ENCODE assay signal across 22 mouse cellular contexts in genomic region chr2:17769242-17769755, GRCm38 (mm10). TPM values are rescaled to one million over a fixed set of nuclear protein-coding genes. Genes with fewer than 3 reads are reported as not detected.
DNase-seq lines count a peak whose midpoint lies in the region; ATAC-seq and TF ChIP-seq lines count a peak whose summit lies in the region.
"Had no signal": no experiment of that assay in that cellular context is flagged by ENCODE, and none has a peak within 500 bp of the region (broad histone marks: within the 10 kb centered on the region; RNA-seq: fewer than 3 reads in every experiment).

No protein-coding gene starts in this region.

- H3K4me2 ChIP-seq in liver, embryonic 12.5 days, result no peak overlapping the region
- peak overlapping the region; percentile 71; the same call in 1 of the 2 replicates for H3K4me2 ChIP-seq in CH12.LX (ENCODE audit: insufficient read depth, low read depth, poor library complexity, severe bottlenecking)
- H3K4me2 ChIP-seq: embryonic facial prominence, embryonic 13.5 days; heart, embryonic 11.5 days; hindbrain, embryonic 13.5 days; intestine, embryonic 15.5 days had no signal

- no peak for ATAC-seq in liver, embryonic 12.5 days
- ATAC-seq: activated CD4-positive, CD25-positive, alpha-beta regulatory T cell, adult 4 months; CD4-positive, CD25-positive, alpha-beta regulatory T cell, adult 4 months; forebrain, embryonic 14.5 days; hindbrain, embryonic 16.5 days; intestine, embryonic 15.5 days had no signal

- no peaks in the 10 kb centered on the region for H3K27me3 ChIP-seq in liver, adult 2 months (ENCODE audit: control insufficient read depth, insufficient read depth, low read length)
- H3K27me3 ChIP-seq in liver, embryonic 12.5 days (replicated peaks), result no peaks in the 10 kb centered on the region
- no peaks in the 10 kb centered on the region for H3K27me3 ChIP-seq in CH12.LX (replicated peaks)
- H3K27me3 ChIP-seq: embryonic facial prominence, embryonic 13.5 days; hindbrain, embryonic 13.5 days; intestine, embryonic 15.5 days had no signal

- DNase-seq in liver, adult 2 months (ENCODE audit: extremely low read depth, low read depth, low spot score), result peak; percentile 89
- DNase-seq in CH12.LX (ENCODE audit: extremely low read depth), result no peak
- DNase-seq in fat pad, adult 2 months (ENCODE audit: extremely low read depth, low read depth, low spot score), result peak; percentile 79
- peak; percentile 10 for DNase-seq in naive thymus-derived CD4-positive, alpha-beta T cell, adult 2 months (ENCODE audit: low read depth)
- no peak for DNase-seq in embryo, embryonic 10.5 days (ENCODE audit: low spot score)
- DNase-seq: adrenal gland, adult 8-10 months; adrenal gland, postnatal 36 days; cerebellum, adult 18-20 months; cerebellum, adult 9-10 months; cerebellum, postnatal 14 days; gastrocnemius, postnatal 10 days; gastrocnemius, postnatal 36 days; heart, adult 11 months had no signal

- TF ChIP-seq RAD21 in CH12.LX (IDR thresholded peaks at IDR 0.05; ENCODE audit: low read depth, low read length), result no peak

- no peak for TF ChIP-seq EP300 in CH12.LX (IDR thresholded peaks at IDR 0.05; ENCODE audit: low read length)

- TF ChIP-seq POLR2A in liver, adult 2 months (IDR thresholded peaks at IDR 0.05; ENCODE audit: extremely low read depth, insufficient read depth, low read length), result no peak
- TF ChIP-seq POLR2A in CH12.LX (IDR thresholded peaks at IDR 0.05; ENCODE audit: low read depth, low read length), result no peak

- no peak for TF ChIP-seq CTCF in liver, adult 2 months (IDR thresholded peaks at IDR 0.05; ENCODE audit: low read depth, low read length)
- no peak for TF ChIP-seq CTCF in CH12.LX (conservative IDR thresholded peaks at IDR 0.05 in 1 of 2, IDR thresholded peaks at IDR 0.05 in 1 of 2; ENCODE audit: low read depth in 2 of 2, low read length in 2 of 2)

- no peaks in the 10 kb centered on the region for H3K9me3 ChIP-seq in liver, embryonic 12.5 days (replicated peaks)
- no peaks in the 10 kb centered on the region for H3K9me3 ChIP-seq in CH12.LX (replicated peaks; ENCODE audit: low read length)
- H3K9me3 ChIP-seq: embryonic facial prominence, embryonic 13.5 days; hindbrain, embryonic 13.5 days; intestine, embryonic 15.5 days had no signal

- no peak overlapping the region for H3K4me3 ChIP-seq in liver, adult 2 months (ENCODE audit: insufficient read depth, low read depth, low read length)
- H3K4me3 ChIP-seq in liver, embryonic 12.5 days, result no peak overlapping the region
- H3K4me3 ChIP-seq in CH12.LX (replicated peaks in 1 of 3; ENCODE audit: low read depth in 2 of 3, low read length in 2 of 3, poor library complexity in 1 of 3), result no peak overlapping the region
- H3K4me3 ChIP-seq: embryonic facial prominence, embryonic 13.5 days; hindbrain, embryonic 13.5 days; intestine, embryonic 15.5 days had no signal

- WGBS in liver, adult 2 months, result 49% methylated on average over 5 of the region's 5 CpGs
- WGBS in liver, embryonic 12.5 days (ENCODE audit: insufficient replicate concordance), result 60% methylated on average over 5 of the region's 5 CpGs

- peaks cover 3% of the 10 kb centered on the region; the same call in 1 of the 2 replicates for H3K4me1 ChIP-seq in liver, adult 2 months (ENCODE audit: control insufficient read depth, insufficient read depth, low read length)
- no peaks in the 10 kb centered on the region for H3K4me1 ChIP-seq in liver, embryonic 12.5 days
- H3K4me1 ChIP-seq in CH12.LX (ENCODE audit: control insufficient read depth in 1 of 2, insufficient read depth in 2 of 2), result no peaks in the 10 kb centered on the region
- H3K4me1 ChIP-seq: embryonic facial prominence, embryonic 13.5 days; hindbrain, embryonic 13.5 days; intestine, embryonic 15.5 days had no signal

- no peak overlapping the region for H3K27ac ChIP-seq in liver, adult 2 months (replicated peaks; ENCODE audit: insufficient read depth, low read depth, low read length)
- no peak overlapping the region for H3K27ac ChIP-seq in liver, embryonic 12.5 days
- H3K27ac ChIP-seq in CH12.LX (ENCODE audit: insufficient read depth, low read depth), result no peak overlapping the region
- H3K27ac ChIP-seq: embryonic facial prominence, embryonic 13.5 days; hindbrain, embryonic 13.5 days; intestine, embryonic 15.5 days had no signal

- H3K36me3 ChIP-seq in liver, adult 2 months (ENCODE audit: control insufficient read depth, insufficient read depth, low read length), result no peaks in the 10 kb centered on the region
- no peaks in the 10 kb centered on the region for H3K36me3 ChIP-seq in liver, embryonic 12.5 days
- H3K36me3 ChIP-seq in CH12.LX (replicated peaks in 1 of 2; ENCODE audit: control insufficient read depth in 1 of 2, insufficient read depth in 1 of 2, low read length in 1 of 2), result no peaks in the 10 kb centered on the region
- H3K36me3 ChIP-seq: embryonic facial prominence, embryonic 13.5 days; hindbrain, embryonic 13.5 days; intestine, embryonic 15.5 days had no signal

- no peak overlapping the region for H3K9ac ChIP-seq in liver, adult 2 months (ENCODE audit: low read depth, low read length)
- H3K9ac ChIP-seq in liver, embryonic 12.5 days, result no peak overlapping the region
- no peak overlapping the region for H3K9ac ChIP-seq in CH12.LX (ENCODE audit: insufficient read depth, low read depth)
- H3K9ac ChIP-seq: embryonic facial prominence, embryonic 13.5 days; hindbrain, embryonic 13.5 days; intestine, embryonic 15.5 days had no signal

- no peaks in the 10 kb centered on the region for H3K79me2 ChIP-seq in liver, adult 2 months (ENCODE audit: control insufficient read depth, insufficient read depth, low read length)
- no peaks in the 10 kb centered on the region for H3K79me2 ChIP-seq in CH12.LX (replicated peaks; ENCODE audit: control insufficient read depth, extremely low read depth, insufficient read depth, poor library complexity, severe bottlenecking)

- in situ Hi-C loops in CH12.LX (cut with MboI; ENCODE audit: low pct_ligation_motif_present, low pct_unique_long_range_greater_than_20kb, low sequenced_read_pairs), result no loop called here

- dilution Hi-C loops in CH12.LX (cut with MboI; ENCODE audit: extremely low pct_ligation_motif_present, extremely low pct_unique_long_range_greater_than_20kb, low sequenced_read_pairs), result no loop called here

TF ChIP-seq in CH12.LX, 34 proteins besides CTCF, POLR2A, EP300 and RAD21:
- TF ChIP-seq MXI1 (IDR thresholded peaks at IDR 0.05; ENCODE audit: low read depth, low read length) (no peak), UBTF (IDR thresholded peaks at IDR 0.05; ENCODE audit: low read depth, low read length) (no peak), MAFK (IDR thresholded peaks at IDR 0.05; ENCODE audit: insufficient replicate concordance, low read length) (no peak), USF2 (conservative IDR thresholded peaks at IDR 0.05; ENCODE audit: low read depth, low read length) (no peak), MEF2A (IDR thresholded peaks at IDR 0.05; ENCODE audit: borderline replicate concordance, low read depth, low read length) (no peak), KAT2A (IDR thresholded peaks at IDR 0.05; ENCODE audit: insufficient replicate concordance, low read length) (no peak), TCF12 (IDR thresholded peaks at IDR 0.05; ENCODE audit: low read depth, low read length) (no peak), SMC3 (IDR thresholded peaks at IDR 0.05; ENCODE audit: low read depth, low read length) (no peak), HCFC1 (IDR thresholded peaks at IDR 0.05; ENCODE audit: low read depth, low read length) (no peak), MAX (IDR thresholded peaks at IDR 0.05; ENCODE audit: low read length) (no peak), USF1 (IDR thresholded peaks at IDR 0.05; ENCODE audit: low read depth, low read length) (no peak), TBP (conservative IDR thresholded peaks at IDR 0.05; ENCODE audit: low read depth, low read length) (no peak), ETS1 (conservative IDR thresholded peaks at IDR 0.05; ENCODE audit: low read depth, low read length) (no peak), NRF1 (IDR thresholded peaks at IDR 0.05; ENCODE audit: low read depth, low read length) (no peak), MYC (IDR thresholded peaks at IDR 0.05; ENCODE audit: low read depth, low read length) (no peak)

RNA-seq across cellular contexts. Expression of gene Nebl, which starts 38.0 kb away (rescaled TPM):
- total RNA-seq in liver, adult 2 months (2014; rRNA removed), result 0.28 and 0.60 TPM in 2 replicates
- 0.01 and 0.02 TPM in 2 replicates for polyA plus RNA-seq in liver, adult 2 months (2012; rRNA removed)
- 0.41 and 0.49 TPM in 2 replicates for polyA plus RNA-seq in liver, embryonic 12.5 days (2016; fragmentation: Nextera tagmentation; extraction: Ambion mirVana)
- total RNA-seq in CH12.LX (2012; rRNA removed) (12.6 and 15.9 TPM in 2 replicates), CH12.LX (2014; rRNA removed) (113 and 131 TPM in 2 replicates)
- 46.4 and 53.4 TPM in 2 replicates for polyA plus RNA-seq in CH12.LX (2012; ENCODE audit: insufficient read length, low read depth)

Comparison
In these comparisons a context has a peak if more than half of its experiments do, and no peak if none do; other contexts are left out.
1. DNase-seq: peak in liver, adult 2 months (single experiment), fat pad, adult 2 months (single experiment) and naive thymus-derived CD4-positive, alpha-beta T cell, adult 2 months (single experiment); none in CH12.LX (single experiment) and embryo, embryonic 10.5 days (single experiment).
2. RNA of gene Nebl, which starts 38.0 kb away (polyA plus RNA-seq): 46.4 to 53.4 TPM in CH12.LX; 0.41 to 0.49 TPM in liver, embryonic 12.5 days and 0.01 to 0.02 TPM in liver, adult 2 months; every median in the first group is over 10 times any median in the second.